Mouse (Mus musculus): Measurements from ENCODE around the gene Nmd3. TPM values are rescaled to one million over a fixed set of nuclear protein-coding genes. Genes with fewer than 3 reads are reported as not detected.

The Nmd3 gene
- total and polyA plus RNA-seq, 3 experiments: 97.8 to 187 (median 138) TPM

DNA sequence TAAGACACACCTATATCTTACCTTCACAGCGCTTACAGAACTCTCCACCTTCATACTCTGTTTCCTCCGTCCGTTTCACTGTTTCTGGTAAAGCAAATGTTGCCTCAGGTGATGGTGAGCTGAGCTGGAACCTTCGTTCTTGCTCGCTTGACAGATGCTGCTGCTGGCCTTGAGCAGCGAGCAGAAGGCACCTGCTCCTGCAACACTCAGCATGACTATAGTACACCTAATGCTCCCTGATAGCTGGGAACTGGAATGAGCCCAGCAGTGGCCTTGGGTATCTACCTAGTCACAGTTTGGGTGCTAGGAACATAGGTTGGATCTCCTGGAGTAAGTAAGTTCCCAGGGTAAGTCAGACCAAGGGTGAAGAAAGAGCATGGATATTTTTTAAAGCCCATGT, 38.3 kb downstream of the Nmd3 start:
- Histone ChIP-seq H3K27me3 (ENCODE audit: insufficient read depth, low read length) (no peaks in the 10 kb centered on the region), H3K4me1 (ENCODE audit: insufficient read depth, low read depth, low read length) (peaks cover 8% of the 10 kb centered on the region; the same call in 1 of the 2 replicates), H3K36me3 (replicated peaks) (peaks cover 91% of the 10 kb centered on the region), H3K4me3 (ENCODE audit: low read depth, low read length) (no peak overlapping the region), H3K9me3 (replicated peaks) (no peaks in the 10 kb centered on the region)
- DNase-seq (ENCODE audit: low spot score) (no peak), ATAC-seq (ENCODE audit: extremely low read depth, insufficient number of reproducible peaks, low FRiP score, poor library complexity, severe bottlenecking) (no peak)
- TF ChIP-seq GATA1 (IDR thresholded peaks at IDR 0.05; ENCODE audit: borderline replicate concordance, low read length) (no peak), CTCF (IDR thresholded peaks at IDR 0.05; ENCODE audit: low read depth, low read length) (no peak), GATA2 (IDR thresholded peaks at IDR 0.05; ENCODE audit: borderline replicate concordance, low read depth, low read length) (no peak), POLR2AphosphoS5 (IDR thresholded peaks at IDR 0.05; ENCODE audit: insufficient replicate concordance, low read depth, low read length) (no peak), TAL1 (conservative IDR thresholded peaks at IDR 0.05; ENCODE audit: low read depth, low read length) (no peak)

- Histone ChIP-seq H3K9me3 (replicated peaks) (no peaks in the 10 kb centered on the region), H3K4me3 (ENCODE audit: low read depth, low read length) (no peak overlapping the region), H3K4me1 (ENCODE audit: insufficient read depth, low read depth, low read length) (peaks cover 5% of the 10 kb centered on the region; the same call in 1 of the 2 replicates), H3K27me3 (ENCODE audit: insufficient read depth, low read length) (no peaks in the 10 kb centered on the region), H3K36me3 (replicated peaks) (peaks cover 89% of the 10 kb centered on the region)
- TF ChIP-seq GATA1 (IDR thresholded peaks at IDR 0.05; ENCODE audit: borderline replicate concordance, low read length) (no peak), CTCF (IDR thresholded peaks at IDR 0.05; ENCODE audit: low read depth, low read length) (no peak), GATA2 (IDR thresholded peaks at IDR 0.05; ENCODE audit: borderline replicate concordance, low read depth, low read length) (no peak), TAL1 (conservative IDR thresholded peaks at IDR 0.05; ENCODE audit: low read depth, low read length) (no peak), POLR2AphosphoS5 (IDR thresholded peaks at IDR 0.05; ENCODE audit: insufficient replicate concordance, low read depth, low read length) (no peak)
- no peak for DNase-seq (ENCODE audit: low spot score)
- no peak for ATAC-seq (ENCODE audit: extremely low read depth, insufficient number of reproducible peaks, low FRiP score, poor library complexity, severe bottlenecking)
Measured at GRCm38 (mm10) chr3:69761195-69761594, 39.4 kb downstream of the Nmd3 start.

DNA sequence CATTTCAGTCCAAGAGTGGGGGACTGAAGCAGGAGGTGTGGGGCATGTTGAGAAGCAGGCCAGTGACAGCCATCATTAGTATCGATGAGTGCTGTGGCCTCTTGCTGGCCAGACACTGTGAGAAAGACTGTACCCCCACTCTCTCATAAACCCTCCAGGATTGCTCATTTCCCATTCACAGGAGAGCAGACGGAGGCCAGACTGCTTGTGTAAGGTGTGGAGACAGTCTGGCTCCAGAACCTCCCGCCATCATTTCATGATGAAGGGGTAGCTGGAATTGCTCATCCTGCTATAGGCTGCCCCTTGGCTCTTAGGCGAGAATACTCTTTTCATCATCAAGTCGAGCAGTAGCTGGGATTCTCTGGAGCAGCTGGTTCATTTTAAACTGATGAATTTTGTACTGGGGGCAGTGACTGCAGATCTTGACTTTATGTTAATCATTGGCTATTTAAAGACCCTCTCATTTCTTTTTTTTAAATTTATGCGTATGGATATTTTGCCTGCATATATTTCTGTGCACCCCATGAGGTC, 41.1 kb downstream of the Nmd3 start:
- Histone ChIP-seq H3K4me1 (ENCODE audit: insufficient read depth, low read depth, low read length) (peaks cover 5% of the 10 kb centered on the region; the same call in 1 of the 2 replicates), H3K27me3 (ENCODE audit: insufficient read depth, low read length) (no peaks in the 10 kb centered on the region), H3K9me3 (replicated peaks) (no peaks in the 10 kb centered on the region), H3K4me3 (ENCODE audit: low read depth, low read length) (no peak overlapping the region), H3K36me3 (replicated peaks) (peaks cover 79% of the 10 kb centered on the region)
- no peak for ATAC-seq (ENCODE audit: extremely low read depth, insufficient number of reproducible peaks, low FRiP score, poor library complexity, severe bottlenecking)
- no peak for DNase-seq (ENCODE audit: low spot score)
- TF ChIP-seq GATA1 (IDR thresholded peaks at IDR 0.05; ENCODE audit: borderline replicate concordance, low read length) (no peak), CTCF (IDR thresholded peaks at IDR 0.05; ENCODE audit: low read depth, low read length) (no peak), GATA2 (IDR thresholded peaks at IDR 0.05; ENCODE audit: borderline replicate concordance, low read depth, low read length) (no peak), POLR2AphosphoS5 (IDR thresholded peaks at IDR 0.05; ENCODE audit: insufficient replicate concordance, low read depth, low read length) (no peak), TAL1 (conservative IDR thresholded peaks at IDR 0.05; ENCODE audit: low read depth, low read length) (no peak)

- Histone ChIP-seq H3K4me1 (ENCODE audit: insufficient read depth, low read depth, low read length) (peaks cover 3% of the 10 kb centered on the region; the same call in 1 of the 2 replicates), H3K4me3 (ENCODE audit: low read depth, low read length) (no peak overlapping the region), H3K36me3 (replicated peaks) (peaks cover 69% of the 10 kb centered on the region), H3K27me3 (ENCODE audit: insufficient read depth, low read length) (no peaks in the 10 kb centered on the region), H3K9me3 (replicated peaks) (no peaks in the 10 kb centered on the region)
- ATAC-seq (ENCODE audit: extremely low read depth, insufficient number of reproducible peaks, low FRiP score, poor library complexity, severe bottlenecking) (no peak), DNase-seq (ENCODE audit: low spot score) (no peak)
- TF ChIP-seq CTCF (IDR thresholded peaks at IDR 0.05; ENCODE audit: low read depth, low read length): no peak
- no peak for TF ChIP-seq POLR2AphosphoS5 (IDR thresholded peaks at IDR 0.05; ENCODE audit: insufficient replicate concordance, low read depth, low read length)
- no peak for TF ChIP-seq GATA2 (IDR thresholded peaks at IDR 0.05; ENCODE audit: borderline replicate concordance, low read depth, low read length)
Measured at GRCm38 (mm10) chr3:69763630-69764565, 42.1 kb downstream of the Nmd3 start.

- DNase-seq (ENCODE audit: low spot score) (no peak), ATAC-seq (ENCODE audit: extremely low read depth, insufficient number of reproducible peaks, low FRiP score, poor library complexity, severe bottlenecking) (no peak)
- peaks cover 58% of the 10 kb centered on the region for H3K36me3 ChIP-seq (replicated peaks)
- no peak overlapping the region for H3K4me3 ChIP-seq (ENCODE audit: low read depth, low read length)
- peaks cover 3% of the 10 kb centered on the region; the same call in 1 of the 2 replicates for H3K4me1 ChIP-seq (ENCODE audit: insufficient read depth, low read depth, low read length)
- TF ChIP-seq POLR2AphosphoS5 (IDR thresholded peaks at IDR 0.05; ENCODE audit: insufficient replicate concordance, low read depth, low read length) (no peak), GATA1 (IDR thresholded peaks at IDR 0.05; ENCODE audit: borderline replicate concordance, low read length) (no peak)
- H3K27me3 ChIP-seq (ENCODE audit: insufficient read depth, low read length): no peaks in the 10 kb centered on the region
- H3K9me3 ChIP-seq (replicated peaks): no peaks in the 10 kb centered on the region
Measured at GRCm38 (mm10) chr3:69765206-69765605, 43.4 kb downstream of the Nmd3 start.

DNA sequence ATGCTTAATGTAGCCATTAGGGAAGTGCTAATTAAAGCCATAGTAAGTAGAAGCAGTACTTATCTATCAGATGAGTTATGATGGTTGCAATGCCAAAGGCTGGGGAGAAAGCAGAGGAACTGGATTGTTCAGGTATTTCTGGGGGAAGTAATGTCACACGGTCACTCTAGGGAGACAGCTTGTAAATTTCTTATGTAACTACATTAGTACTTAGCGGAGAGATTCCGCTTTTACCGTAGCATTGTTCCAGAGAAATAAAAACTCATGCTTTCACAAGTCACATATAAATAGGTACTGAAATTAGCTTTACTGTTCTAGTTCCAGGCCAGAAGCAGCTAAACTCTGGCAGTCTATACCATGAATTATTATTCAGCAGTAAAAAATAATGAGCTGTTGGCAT, 47.4 kb downstream of the Nmd3 start:
- DNase-seq (ENCODE audit: low spot score) (no peak), ATAC-seq (ENCODE audit: extremely low read depth, insufficient number of reproducible peaks, low FRiP score, poor library complexity, severe bottlenecking) (no peak)
- H3K36me3 ChIP-seq (replicated peaks): peaks cover 22% of the 10 kb centered on the region
- TF ChIP-seq GATA1 (IDR thresholded peaks at IDR 0.05; ENCODE audit: borderline replicate concordance, low read length) (no peak), CTCF (IDR thresholded peaks at IDR 0.05; ENCODE audit: low read depth, low read length) (no peak), TAL1 (conservative IDR thresholded peaks at IDR 0.05; ENCODE audit: low read depth, low read length) (no peak), POLR2AphosphoS5 (IDR thresholded peaks at IDR 0.05; ENCODE audit: insufficient replicate concordance, low read depth, low read length) (no peak), GATA2 (IDR thresholded peaks at IDR 0.05; ENCODE audit: borderline replicate concordance, low read depth, low read length) (no peak)
- H3K27me3 ChIP-seq (ENCODE audit: insufficient read depth, low read length): peaks cover 11% of the 10 kb centered on the region
- H3K4me3 ChIP-seq (ENCODE audit: low read depth, low read length): no peak overlapping the region
- H3K9me3 ChIP-seq (replicated peaks): no peaks in the 10 kb centered on the region
- H3K4me1 ChIP-seq (ENCODE audit: insufficient read depth, low read depth, low read length): no peaks in the 10 kb centered on the region
